Mouse (Mus musculus) stomach, embryonic 16.5 days (tissue): Measurements from ENCODE around the gene Tmem132d. TPM values are rescaled to one million over a fixed set of nuclear protein-coding genes. Genes with fewer than 3 reads are reported as not detected.

Experiments
- ATAC-seq: fragments of 200-750 bp; cut with Nextera tagmentation; 2 replicates; pipeline ENCODE4 v1.8.0; 2017; ENCODE audit warnings: moderate number of reproducible peaks, moderate TSS enrichment; ENCODE audit not compliant: insufficient read depth, low FRiP score
- H3K27ac ChIP-seq: fragments of 300-500 bp; sonication (generic); 2 replicates; pipeline ENCODE4 v1.5.1; 2014; ENCODE audit warnings: low read length
- H3K27me3 ChIP-seq: fragments of 300-500 bp; sonication (generic); 2 replicates; pipeline ENCODE4 v1.6.1; 2014; ENCODE audit warnings: low read length, control low read depth, mixed read lengths; ENCODE audit not compliant: control insufficient read depth, insufficient read depth
- H3K36me3 ChIP-seq: fragments of 300-500 bp; sonication (generic); 2 replicates; pipeline ENCODE4 v1.6.1; 2014; ENCODE audit warnings: low read length; ENCODE audit not compliant: control insufficient read depth, insufficient read depth
- H3K4me1 ChIP-seq: fragments of 300-500 bp; sonication (generic); 2 replicates; pipeline ENCODE4 v1.6.1; 2014; ENCODE audit warnings: low read length, control low read depth, mixed read lengths; ENCODE audit not compliant: control insufficient read depth, insufficient read depth
- H3K4me2 ChIP-seq: fragments of 300-500 bp; sonication (generic); 2 replicates; pipeline ENCODE4 v1.6.1; 2014; ENCODE audit warnings: low read depth, low read length, mixed read lengths
- H3K4me3 ChIP-seq: fragments of 300-500 bp; sonication (generic); replicated peaks from 2 replicates; pipeline ENCODE4 v1.5.1; 2014; ENCODE audit warnings: mild to moderate bottlenecking, low read length
- H3K9ac ChIP-seq: fragments of 300-500 bp; sonication (generic); 2 replicates; pipeline ENCODE4 v1.6.1; 2014; ENCODE audit warnings: low read length
- H3K9me3 ChIP-seq: fragments of 300-500 bp; sonication (generic); replicated peaks from 2 replicates; pipeline ENCODE4 v1.6.1; 2016; ENCODE audit warnings: low read length, control low read depth; ENCODE audit not compliant: control insufficient read depth
- WGBS: fragments of 180-500 bp; shearing (Covaris S2); extraction: QIAGEN DNeasy Blood & Tissue Kit; methylation state at CpG from one replicate; pipeline ENCODE4 v1.1.7; 2014; 5-methylcytosine and 5-hydroxymethylcytosine counted together
- polyA plus RNA-seq: library from polyadenylated mRNA; unstranded; fragments of >200 nt; fragmentation: Nextera tagmentation; extraction: Ambion mirVana; gene quantifications from 2 replicates; pipeline ENCODE4 v1.2.1, GENCODE M21; 2015

The Tmem132d gene
- polyA plus RNA-seq, 1 experiment from 2014 or later: 0.06 TPM

DNA sequence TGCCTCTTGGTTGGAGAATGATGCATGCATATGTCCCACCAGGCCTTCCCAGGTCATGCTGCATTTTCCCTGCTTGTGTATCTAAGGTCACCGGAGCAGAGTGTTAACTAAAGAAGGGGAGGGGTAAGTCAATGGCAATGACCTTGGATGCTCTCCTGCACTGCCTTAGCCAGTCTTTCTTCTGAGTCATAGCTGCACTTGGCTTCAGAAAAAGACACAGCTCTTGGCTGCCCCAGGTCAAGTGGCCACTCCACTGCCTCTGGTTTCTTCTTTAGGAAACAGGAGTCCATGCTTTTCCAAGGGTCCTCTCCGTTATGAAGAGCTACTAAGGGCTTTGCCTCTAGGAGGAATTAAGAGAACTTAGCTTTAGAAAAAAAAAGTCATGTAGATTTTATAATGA is 506.2 kb downstream of the Tmem132d start:
- no peak overlapping the region for H3K9ac ChIP-seq
- WGBS: 80% methylated on average over 2 of the region's 2 CpGs
- no peaks in the 10 kb centered on the region for H3K27me3 ChIP-seq
- H3K9me3 ChIP-seq: no peaks in the 10 kb centered on the region
- H3K4me1 ChIP-seq: no peaks in the 10 kb centered on the region
- no peak for ATAC-seq
- H3K27ac ChIP-seq: no peak overlapping the region
- H3K36me3 ChIP-seq: no peaks in the 10 kb centered on the region
- H3K4me3 ChIP-seq: no peak overlapping the region
- H3K4me2 ChIP-seq: no peak overlapping the region

GRCm38 (mm10) chr5:127924106-127924505 is 508.8 kb downstream of the Tmem132d start:
- no peak overlapping the region for H3K4me3 ChIP-seq
- no peaks in the 10 kb centered on the region for H3K27me3 ChIP-seq
- 54% methylated on average over 3 of the region's 3 CpGs for WGBS
- H3K9me3 ChIP-seq: no peaks in the 10 kb centered on the region
- no peak overlapping the region for H3K4me2 ChIP-seq
- H3K36me3 ChIP-seq: no peaks in the 10 kb centered on the region
- H3K4me1 ChIP-seq: no peaks in the 10 kb centered on the region
- no peak for ATAC-seq
- no peak overlapping the region for H3K9ac ChIP-seq
- H3K27ac ChIP-seq: no peak overlapping the region

DNA sequence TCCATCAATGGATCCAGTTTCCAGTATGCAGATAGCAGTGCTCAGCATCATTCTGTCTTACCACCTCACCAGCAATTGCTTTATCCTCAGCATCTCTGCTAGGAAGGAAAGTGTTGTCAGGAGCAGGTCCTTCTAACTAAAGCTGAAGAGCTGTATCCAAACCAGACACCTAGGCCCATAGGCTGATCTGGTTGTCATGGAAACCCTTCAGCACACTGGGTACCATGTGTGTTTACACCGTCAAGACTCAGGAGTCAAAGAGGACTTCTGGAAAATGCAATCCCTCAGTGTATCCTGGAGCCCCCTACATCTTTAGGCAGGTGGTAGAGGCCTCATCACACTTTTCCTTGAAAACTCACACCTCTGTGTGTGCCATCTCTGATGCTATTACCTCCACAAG is 513.7 kb downstream of the Tmem132d start:
- Histone ChIP-seq H3K9ac (no peak overlapping the region), H3K27ac (no peak overlapping the region), H3K36me3 (no peaks in the 10 kb centered on the region), H3K27me3 (no peaks in the 10 kb centered on the region), H3K4me1 (no peaks in the 10 kb centered on the region), H3K4me3 (no peak overlapping the region), H3K4me2 (no peak overlapping the region), H3K9me3 (no peaks in the 10 kb centered on the region)
- ATAC-seq: no peak
- WGBS: 64% methylated on average over 1 of the region's 1 CpGs

GRCm38 (mm10) chr5:127918376-127918775 is 514.5 kb downstream of the Tmem132d start:
- Histone ChIP-seq H3K9ac (no peak overlapping the region), H3K9me3 (no peaks in the 10 kb centered on the region), H3K4me3 (no peak overlapping the region), H3K27ac (no peak overlapping the region), H3K4me2 (no peak overlapping the region), H3K36me3 (no peaks in the 10 kb centered on the region), H3K4me1 (no peaks in the 10 kb centered on the region), H3K27me3 (no peaks in the 10 kb centered on the region)
- 86% methylated on average over 3 of the region's 3 CpGs for WGBS
- ATAC-seq: no peak

DNA sequence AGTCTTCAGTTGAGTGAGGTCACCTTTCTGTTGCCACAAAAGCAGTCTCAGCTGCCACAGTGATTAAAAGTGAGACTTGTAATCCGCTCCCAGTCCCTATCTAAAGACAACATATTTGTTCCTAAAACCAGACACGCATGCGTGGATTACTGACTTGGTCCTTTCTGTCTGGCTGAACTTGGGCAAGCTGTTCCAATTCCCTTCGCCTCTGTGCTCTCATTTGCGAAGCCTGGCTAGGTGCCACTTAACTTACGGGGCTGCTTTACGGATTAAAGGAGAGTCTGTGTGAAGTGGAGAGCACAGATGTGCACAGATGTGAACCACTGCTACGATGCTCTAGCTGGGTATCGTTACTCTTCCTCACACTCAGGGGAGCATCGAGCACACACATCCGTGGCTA is 518.7 kb downstream of the Tmem132d start:
- no peak overlapping the region for H3K9ac ChIP-seq
- H3K27me3 ChIP-seq: no peaks in the 10 kb centered on the region
- no peak overlapping the region for H3K27ac ChIP-seq
- no peaks in the 10 kb centered on the region for H3K36me3 ChIP-seq
- no peak overlapping the region for H3K4me3 ChIP-seq
- no peaks in the 10 kb centered on the region for H3K9me3 ChIP-seq
- no peaks in the 10 kb centered on the region for H3K4me1 ChIP-seq
- H3K4me2 ChIP-seq: no peak overlapping the region
- 72% methylated on average over 11 of the region's 11 CpGs for WGBS
- no peak for ATAC-seq

DNA sequence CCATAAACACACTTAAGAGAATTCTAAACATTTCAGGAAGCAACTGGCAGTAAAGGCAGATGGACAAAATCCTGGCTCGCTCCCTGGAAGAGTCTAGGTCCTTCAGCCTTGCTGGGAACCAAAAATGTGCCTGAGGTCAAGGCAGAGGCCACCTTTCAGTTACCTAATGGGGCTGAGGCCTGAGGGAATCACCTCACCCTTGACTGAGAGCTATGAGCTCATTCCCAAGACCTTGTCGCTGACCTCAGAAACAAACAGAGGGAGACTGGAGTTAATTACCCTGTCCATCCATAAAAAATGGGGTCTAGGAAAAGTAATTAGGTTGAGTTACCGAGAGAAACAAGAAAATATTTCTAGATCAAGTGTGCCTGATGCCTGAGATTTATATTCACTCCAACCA is 521.3 kb downstream of the Tmem132d start:
- no peaks in the 10 kb centered on the region for H3K27me3 ChIP-seq
- H3K4me2 ChIP-seq: no peak overlapping the region
- H3K9ac ChIP-seq: no peak overlapping the region
- no peak for ATAC-seq
- H3K4me1 ChIP-seq: no peaks in the 10 kb centered on the region
- no peak overlapping the region for H3K4me3 ChIP-seq
- no peaks in the 10 kb centered on the region for H3K9me3 ChIP-seq
- no peaks in the 10 kb centered on the region for H3K36me3 ChIP-seq
- WGBS: 30% methylated on average over 3 of the region's 3 CpGs
- no peak overlapping the region for H3K27ac ChIP-seq

GRCm38 (mm10) chr5:127910356-127910755 is 522.5 kb downstream of the Tmem132d start:
- Histone ChIP-seq H3K27ac (no peak overlapping the region), H3K36me3 (no peaks in the 10 kb centered on the region), H3K27me3 (no peaks in the 10 kb centered on the region), H3K9ac (no peak overlapping the region), H3K4me2 (no peak overlapping the region), H3K9me3 (no peaks in the 10 kb centered on the region), H3K4me1 (no peaks in the 10 kb centered on the region), H3K4me3 (no peak overlapping the region)
- WGBS: 43% methylated on average over 2 of the region's 2 CpGs
- ATAC-seq: no peak

DNA sequence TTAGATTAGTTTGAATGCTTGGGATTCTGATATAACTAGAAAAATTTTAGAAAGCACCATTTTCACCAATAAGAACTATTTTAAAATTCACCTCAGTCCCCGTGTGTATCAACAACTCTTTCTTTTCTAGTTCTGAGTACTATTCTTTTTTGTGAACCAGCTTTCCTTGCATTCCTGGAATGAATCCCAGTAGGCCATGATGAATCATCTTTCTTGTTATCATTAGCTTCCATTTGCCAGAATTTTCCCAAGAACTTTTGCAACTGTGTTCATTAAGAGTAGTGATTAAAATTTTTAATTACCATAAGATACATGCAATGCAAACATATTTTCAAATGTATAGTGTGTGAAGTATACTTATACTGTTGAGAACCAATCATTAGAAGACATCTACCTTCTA is 537.7 kb downstream of the Tmem132d start:
- H3K4me2 ChIP-seq: no peak overlapping the region
- no peaks in the 10 kb centered on the region for H3K27me3 ChIP-seq
- no peaks in the 10 kb centered on the region for H3K4me1 ChIP-seq
- WGBS: 79% methylated on average over 1 of the region's 1 CpGs
- H3K27ac ChIP-seq: no peak overlapping the region
- no peaks in the 10 kb centered on the region for H3K36me3 ChIP-seq
- no peaks in the 10 kb centered on the region for H3K9me3 ChIP-seq
- H3K4me3 ChIP-seq: no peak overlapping the region
- ATAC-seq: no peak
- H3K9ac ChIP-seq: no peak overlapping the region

- no peak overlapping the region for H3K4me3 ChIP-seq
- ATAC-seq: no peak
- no peak overlapping the region for H3K4me2 ChIP-seq
- 91% methylated on average over 18 of the region's 18 CpGs for WGBS
- H3K4me1 ChIP-seq: no peaks in the 10 kb centered on the region
- H3K27ac ChIP-seq: no peak overlapping the region
- no peak overlapping the region for H3K9ac ChIP-seq
- no peaks in the 10 kb centered on the region for H3K9me3 ChIP-seq
- no peaks in the 10 kb centered on the region for H3K36me3 ChIP-seq
- H3K27me3 ChIP-seq: no peaks in the 10 kb centered on the region
Observed at GRCm38 (mm10) chr5:127885566-127886505, 547.0 kb downstream of the Tmem132d start.
